Mouse (Mus musculus): ENCODE results near the gene Pfkp. TPM values are rescaled to one million over a fixed set of nuclear protein-coding genes. Genes with fewer than 3 reads are reported as not detected.

The Pfkp gene
- 33.5 and 34.7 TPM in 2 replicates for polyA plus RNA-seq (2014; fragmentation: Nextera tagmentation; extraction: Ambion mirVana)

GRCm38 (mm10) chr13:6648669-6649233 lies at the start of gene Pfkp:
Gene Pfkp (minus strand): TSS chr13:6648777.
- Histone ChIP-seq H3K27ac (ENCODE audit: low read depth, low read length) (no peak within 1 kb of the TSS), H3K9me3 (ENCODE audit: control insufficient read depth, low read length) (no peaks in the 10 kb centered on the region), H3K4me3 (ENCODE audit: low read depth, low read length) (peak within 1 kb of the TSS; percentile 50), H3K4me2 (peak within 1 kb of the TSS; percentile 99), H3K36me3 (ENCODE audit: control insufficient read depth, insufficient read depth, low read length) (no peaks in the 10 kb centered on the region), H3K4me1 (ENCODE audit: control insufficient read depth, insufficient read depth, low read length) (peaks cover 2% of the 10 kb centered on the region), H3K27me3 (ENCODE audit: control insufficient read depth, insufficient read depth, low read length) (0 out of 2 replicates have a peak, but pooled peaks cover 2% of the 10 kb centered on the region), H3K9ac (ENCODE audit: low read length) (peak within 1 kb of the TSS; percentile 54)
- ATAC-seq (ENCODE audit: low FRiP score) (peak; percentile 96), DNase-seq (ENCODE audit: low spot score, missing footprints) (peak; percentile 98)
- 2% methylated on average over 34 of the region's 34 CpGs for WGBS

GRCm38 (mm10) chr13:6690607-6691006 lies 42.0 kb upstream of the Pfkp start:
- H3K27me3 ChIP-seq (ENCODE audit: control insufficient read depth, insufficient read depth, low read length): no peaks in the 10 kb centered on the region
- no peaks in the 10 kb centered on the region for H3K9me3 ChIP-seq (ENCODE audit: control insufficient read depth, low read length)
- H3K9ac ChIP-seq (ENCODE audit: low read length): no peak overlapping the region
- H3K36me3 ChIP-seq (ENCODE audit: control insufficient read depth, insufficient read depth, low read length): no peaks in the 10 kb centered on the region
- ATAC-seq (ENCODE audit: low FRiP score) (0 out of 2 replicates have a peak, but pooled peaks have one; percentile 12), DNase-seq (ENCODE audit: low spot score, missing footprints) (no peak)
- 76% methylated on average over 3 of the region's 3 CpGs for WGBS
- no peaks in the 10 kb centered on the region for H3K4me1 ChIP-seq (ENCODE audit: control insufficient read depth, insufficient read depth, low read length)
- H3K4me3 ChIP-seq (ENCODE audit: low read depth, low read length): no peak overlapping the region
- no peak overlapping the region for H3K4me2 ChIP-seq
- H3K27ac ChIP-seq (ENCODE audit: low read depth, low read length): no peak overlapping the region

GRCm38 (mm10) chr13:6689962-6690361 lies 41.4 kb upstream of the Pfkp start:
- WGBS: 65% methylated on average over 4 of the region's 4 CpGs
- Histone ChIP-seq H3K4me2 (no peak overlapping the region), H3K4me1 (ENCODE audit: control insufficient read depth, insufficient read depth, low read length) (no peaks in the 10 kb centered on the region), H3K9ac (ENCODE audit: low read length) (no peak overlapping the region), H3K4me3 (ENCODE audit: low read depth, low read length) (no peak overlapping the region), H3K36me3 (ENCODE audit: control insufficient read depth, insufficient read depth, low read length) (no peaks in the 10 kb centered on the region), H3K27ac (ENCODE audit: low read depth, low read length) (no peak overlapping the region), H3K9me3 (ENCODE audit: control insufficient read depth, low read length) (no peaks in the 10 kb centered on the region), H3K27me3 (ENCODE audit: control insufficient read depth, insufficient read depth, low read length) (no peaks in the 10 kb centered on the region)
- DNase-seq (ENCODE audit: low spot score, missing footprints) (no peak), ATAC-seq (ENCODE audit: low FRiP score) (peak; percentile 47)

GRCm38 (mm10) chr13:6688790-6689433 lies 40.3 kb upstream of the Pfkp start:
- Histone ChIP-seq H3K27me3 (ENCODE audit: control insufficient read depth, insufficient read depth, low read length) (no peaks in the 10 kb centered on the region), H3K27ac (ENCODE audit: low read depth, low read length) (no peak overlapping the region), H3K9me3 (ENCODE audit: control insufficient read depth, low read length) (no peaks in the 10 kb centered on the region), H3K4me2 (no peak overlapping the region), H3K4me1 (ENCODE audit: control insufficient read depth, insufficient read depth, low read length) (no peaks in the 10 kb centered on the region), H3K9ac (ENCODE audit: low read length) (no peak overlapping the region), H3K36me3 (ENCODE audit: control insufficient read depth, insufficient read depth, low read length) (no peaks in the 10 kb centered on the region), H3K4me3 (ENCODE audit: low read depth, low read length) (no peak overlapping the region)
- ATAC-seq (ENCODE audit: low FRiP score) (peak; percentile 69), DNase-seq (ENCODE audit: low spot score, missing footprints) (peak; percentile 91)
- 54% methylated on average over 7 of the region's 7 CpGs for WGBS

GRCm38 (mm10) chr13:6666887-6667286 lies 18.3 kb upstream of the Pfkp start:
- H3K9ac ChIP-seq (ENCODE audit: low read length): no peak overlapping the region
- H3K36me3 ChIP-seq (ENCODE audit: control insufficient read depth, insufficient read depth, low read length): no peaks in the 10 kb centered on the region
- 87% methylated on average over 4 of the region's 4 CpGs for WGBS

GRCm38 (mm10) chr13:6665506-6665905 lies 16.9 kb upstream of the Pfkp start:
- DNase-seq (ENCODE audit: low spot score, missing footprints): no peak

More at GRCm38 (mm10) chr13:6666887-6667286, 18.3 kb upstream of the Pfkp start:
- H3K9me3 ChIP-seq (ENCODE audit: control insufficient read depth, low read length): no peaks in the 10 kb centered on the region
- no peak overlapping the region for H3K4me2 ChIP-seq
- H3K27ac ChIP-seq (ENCODE audit: low read depth, low read length): no peak overlapping the region
- H3K4me1 ChIP-seq (ENCODE audit: control insufficient read depth, insufficient read depth, low read length): no peaks in the 10 kb centered on the region
- ATAC-seq (ENCODE audit: low FRiP score) (no peak), DNase-seq (ENCODE audit: low spot score, missing footprints) (peak; percentile 41)
- H3K4me3 ChIP-seq (ENCODE audit: low read depth, low read length): no peak overlapping the region
- H3K27me3 ChIP-seq (ENCODE audit: control insufficient read depth, insufficient read depth, low read length): no peaks in the 10 kb centered on the region

GRCm38 (mm10) chr13:6664216-6664615 lies 15.6 kb upstream of the Pfkp start:
- H3K9ac ChIP-seq (ENCODE audit: low read length): no peak overlapping the region
- H3K36me3 ChIP-seq (ENCODE audit: control insufficient read depth, insufficient read depth, low read length): no peaks in the 10 kb centered on the region
- H3K4me2 ChIP-seq: no peak overlapping the region
- ATAC-seq (ENCODE audit: low FRiP score) (no peak), DNase-seq (ENCODE audit: low spot score, missing footprints) (no peak)
- WGBS: 63% methylated on average over 5 of the region's 5 CpGs
- no peak overlapping the region for H3K27ac ChIP-seq (ENCODE audit: low read depth, low read length)
- no peaks in the 10 kb centered on the region for H3K4me1 ChIP-seq (ENCODE audit: control insufficient read depth, insufficient read depth, low read length)
- no peaks in the 10 kb centered on the region for H3K27me3 ChIP-seq (ENCODE audit: control insufficient read depth, insufficient read depth, low read length)
- H3K4me3 ChIP-seq (ENCODE audit: low read depth, low read length): no peak overlapping the region
- H3K9me3 ChIP-seq (ENCODE audit: control insufficient read depth, low read length): no peaks in the 10 kb centered on the region

More at GRCm38 (mm10) chr13:6665506-6665905, 16.9 kb upstream of the Pfkp start:
- no peak overlapping the region for H3K4me3 ChIP-seq (ENCODE audit: low read depth, low read length)
- H3K9ac ChIP-seq (ENCODE audit: low read length): no peak overlapping the region
- 91% methylated on average over 1 of the region's 1 CpGs for WGBS
- no peak overlapping the region for H3K4me2 ChIP-seq
- no peaks in the 10 kb centered on the region for H3K9me3 ChIP-seq (ENCODE audit: control insufficient read depth, low read length)
- no peaks in the 10 kb centered on the region for H3K4me1 ChIP-seq (ENCODE audit: control insufficient read depth, insufficient read depth, low read length)
- no peaks in the 10 kb centered on the region for H3K27me3 ChIP-seq (ENCODE audit: control insufficient read depth, insufficient read depth, low read length)
- no peak overlapping the region for H3K27ac ChIP-seq (ENCODE audit: low read depth, low read length)
- no peaks in the 10 kb centered on the region for H3K36me3 ChIP-seq (ENCODE audit: control insufficient read depth, insufficient read depth, low read length)
- no peak for ATAC-seq (ENCODE audit: low FRiP score)

GRCm38 (mm10) chr13:6659314-6659713 lies 10.7 kb upstream of the Pfkp start:
- H3K9ac ChIP-seq (ENCODE audit: low read length): no peak overlapping the region
- WGBS: 76% methylated on average over 6 of the region's 6 CpGs
- ATAC-seq (ENCODE audit: low FRiP score) (no peak), DNase-seq (ENCODE audit: low spot score, missing footprints) (no peak)
- no peaks in the 10 kb centered on the region for H3K27me3 ChIP-seq (ENCODE audit: control insufficient read depth, insufficient read depth, low read length)
- H3K4me3 ChIP-seq (ENCODE audit: low read depth, low read length): no peak overlapping the region
- no peak overlapping the region for H3K4me2 ChIP-seq
- no peaks in the 10 kb centered on the region for H3K4me1 ChIP-seq (ENCODE audit: control insufficient read depth, insufficient read depth, low read length)
- no peaks in the 10 kb centered on the region for H3K9me3 ChIP-seq (ENCODE audit: control insufficient read depth, low read length)
- H3K36me3 ChIP-seq (ENCODE audit: control insufficient read depth, insufficient read depth, low read length): no peaks in the 10 kb centered on the region
- no peak overlapping the region for H3K27ac ChIP-seq (ENCODE audit: low read depth, low read length)

- H3K9ac ChIP-seq (ENCODE audit: low read length): no peak overlapping the region
- H3K27me3 ChIP-seq (ENCODE audit: control insufficient read depth, insufficient read depth, low read length): no peaks in the 10 kb centered on the region
- H3K4me1 ChIP-seq (ENCODE audit: control insufficient read depth, insufficient read depth, low read length): no peaks in the 10 kb centered on the region
- 88% methylated on average over 2 of the region's 2 CpGs for WGBS
- DNase-seq (ENCODE audit: low spot score, missing footprints): peak; percentile 12
- H3K4me2 ChIP-seq: no peak overlapping the region
- H3K36me3 ChIP-seq (ENCODE audit: control insufficient read depth, insufficient read depth, low read length): no peaks in the 10 kb centered on the region
- no peak overlapping the region for H3K27ac ChIP-seq (ENCODE audit: low read depth, low read length)
- no peaks in the 10 kb centered on the region for H3K9me3 ChIP-seq (ENCODE audit: control insufficient read depth, low read length)
- no peak for ATAC-seq (ENCODE audit: low FRiP score)
- H3K4me3 ChIP-seq (ENCODE audit: low read depth, low read length): no peak overlapping the region
Observed at GRCm38 (mm10) chr13:6657300-6657699, 8.7 kb upstream of the Pfkp start.
